Mouse (Mus musculus): ENCODE measurements at regions not wholly inside any gene's neighbourhood (a gene's known extent, or its start where the extent isn't known, plus 50 kb on each side); places are given as distances from the start of the nearest gene placed in this dataset.

DNA sequence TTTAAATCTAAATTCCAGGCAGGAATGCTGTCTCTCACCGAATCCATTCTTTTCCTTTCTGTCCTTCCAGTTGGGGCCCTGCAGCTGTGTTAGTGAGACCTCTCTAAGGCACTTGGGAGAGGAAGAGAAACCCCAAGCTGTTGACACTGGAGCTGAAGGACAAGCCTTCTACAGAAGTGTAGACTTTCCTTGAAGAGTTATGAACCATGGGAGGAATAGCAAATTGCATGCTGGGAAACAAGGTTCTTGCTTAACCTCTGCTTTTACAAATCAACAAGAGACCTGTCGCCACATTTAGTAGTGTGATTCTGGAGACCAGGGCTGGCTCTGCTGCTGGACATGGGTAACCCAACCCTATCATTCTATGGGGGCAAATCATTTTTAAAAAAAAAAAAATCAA lies 200.8 kb upstream of the Sash1 start:
- TF ChIP-seq CTCF (IDR thresholded peaks at IDR 0.05; ENCODE audit: low read depth, low read length) = no peak
- no peak for TF ChIP-seq POLR2A (IDR thresholded peaks at IDR 0.05; ENCODE audit: insufficient read depth, low read length)
- no peak for TF ChIP-seq EP300 (IDR thresholded peaks at IDR 0.05; ENCODE audit: insufficient read depth, low read depth, low read length)

Data from ES-Bruce4 (cell line).